Mouse (Mus musculus) midbrain, embryonic 11.5 days (tissue): Measurements from ENCODE around the gene Atp6v1e1. TPM values are rescaled to one million over a fixed set of nuclear protein-coding genes. Genes with fewer than 3 reads are reported as not detected.

Source experiments
- ATAC-seq: fragments of 200-750 bp; cut with Nextera tagmentation; 2 replicates; pipeline ENCODE4 v1.8.0; 2017; ENCODE audit warnings: moderate TSS enrichment, moderate library complexity; ENCODE audit not compliant: low FRiP score
- DNase-seq: peaks from one replicate; pipeline ENCODE4 v3.0.0; 2015; ENCODE audit warnings: low spot score; ENCODE audit errors: missing footprints
- H3K27ac ChIP-seq: fragments of 300-500 bp; sonication (generic); 2 replicates; pipeline ENCODE4 v1.5.1; 2014; ENCODE audit warnings: low read depth, low read length
- H3K27me3 ChIP-seq: fragments of 300-500 bp; sonication (generic); 2 replicates; pipeline ENCODE4 v1.6.1; 2014; ENCODE audit warnings: mild to moderate bottlenecking, low read length, moderate library complexity, mixed read lengths; ENCODE audit not compliant: control insufficient read depth, insufficient read depth
- H3K36me3 ChIP-seq: fragments of 300-500 bp; sonication (generic); 2 replicates; pipeline ENCODE4 v1.6.1; 2014; ENCODE audit warnings: mild to moderate bottlenecking, low read length, moderate library complexity, mixed read lengths; ENCODE audit not compliant: control insufficient read depth, insufficient read depth
- H3K4me1 ChIP-seq: fragments of 300-500 bp; sonication (generic); 2 replicates; pipeline ENCODE4 v1.6.1; 2014; ENCODE audit warnings: low read length; ENCODE audit not compliant: control insufficient read depth, insufficient read depth
- H3K4me2 ChIP-seq: fragments of 300-500 bp; sonication (generic); 2 replicates; pipeline ENCODE4 v1.6.1; 2014; ENCODE audit warnings: mild to moderate bottlenecking, moderate library complexity
- H3K4me3 ChIP-seq: fragments of 300-500 bp; sonication (generic); 2 replicates; pipeline ENCODE4 v1.5.1; 2014; ENCODE audit warnings: low read depth, low read length
- H3K9ac ChIP-seq: fragments of 300-500 bp; sonication (generic); 2 replicates; pipeline ENCODE4 v1.6.1; 2014; ENCODE audit warnings: low read length
- H3K9me3 ChIP-seq: fragments of 300-500 bp; sonication (generic); 2 replicates; pipeline ENCODE4 v1.6.1; 2016; ENCODE audit warnings: low read length; ENCODE audit not compliant: control insufficient read depth
- WGBS: fragments of 180-500 bp; shearing (Covaris S2); extraction: QIAGEN DNeasy Blood & Tissue Kit; methylation state at CpG from one replicate; pipeline ENCODE4 v1.1.7; 2014; 5-methylcytosine and 5-hydroxymethylcytosine counted together
- microRNA-seq: library from miRNA; unstranded; fragments of <30 nt; microRNA quantifications from one replicate; pipeline ENCODE4, GENCODE M21; 2017
- polyA plus RNA-seq: library from polyadenylated mRNA; unstranded; fragments of >200 nt; fragmentation: Nextera tagmentation; extraction: Ambion mirVana; gene quantifications from 2 replicates; pipeline ENCODE4 v1.2.1, GENCODE M21; 2014

Gene Atp6v1e1
- polyA plus RNA-seq, 1 experiment from 2014 or later: 162 TPM

GRCm38 (mm10) chr6:120769972-120770371 is 52.6 kb downstream of the Atp6v1e1 start:
- no peak for ATAC-seq
- 81% methylated on average over 1 of the region's 1 CpGs for WGBS
- peaks cover 5% of the 10 kb centered on the region; the same call in 1 of the 2 replicates for H3K36me3 ChIP-seq

GRCm38 (mm10) chr6:120761151-120761550 is 61.4 kb downstream of the Atp6v1e1 start:
- H3K9me3 ChIP-seq: no peaks in the 10 kb centered on the region
- H3K4me3 ChIP-seq: no peak overlapping the region
- H3K27me3 ChIP-seq: no peaks in the 10 kb centered on the region
- H3K9ac ChIP-seq: no peak overlapping the region
- 86% methylated on average over 2 of the region's 2 CpGs for WGBS
- ATAC-seq: no peak
- H3K27ac ChIP-seq: no peak overlapping the region
- H3K4me1 ChIP-seq: no peaks in the 10 kb centered on the region
- H3K36me3 ChIP-seq: peaks cover 31% of the 10 kb centered on the region
- H3K4me2 ChIP-seq: no peak overlapping the region
- DNase-seq: no peak

More at GRCm38 (mm10) chr6:120769972-120770371, 52.6 kb downstream of the Atp6v1e1 start:
- H3K9me3 ChIP-seq: no peaks in the 10 kb centered on the region
- H3K4me2 ChIP-seq: no peak overlapping the region
- H3K27ac ChIP-seq: no peak overlapping the region
- H3K4me3 ChIP-seq: no peak overlapping the region
- H3K27me3 ChIP-seq: no peaks in the 10 kb centered on the region
- DNase-seq: no peak
- no peak overlapping the region for H3K9ac ChIP-seq
- peaks cover 16% of the 10 kb centered on the region for H3K4me1 ChIP-seq

GRCm38 (mm10) chr6:120746416-120746815 is 76.2 kb downstream of the Atp6v1e1 start:
- Histone ChIP-seq H3K27me3 (no peaks in the 10 kb centered on the region), H3K9me3 (no peaks in the 10 kb centered on the region), H3K4me3 (no peak overlapping the region), H3K36me3 (peaks cover 3% of the 10 kb centered on the region), H3K27ac (no peak overlapping the region), H3K4me1 (no peaks in the 10 kb centered on the region), H3K9ac (no peak overlapping the region), H3K4me2 (no peak overlapping the region)
- WGBS: 90% methylated on average over 2 of the region's 2 CpGs
- DNase-seq: no peak
- no peak for ATAC-seq

Small RNA genes lying within 50 kb of the gene (microRNA-seq; reads per million reads assigned to microRNA genes)
- not detected for gene Gm25193

Other genes starting within 250 kb of the Atp6v1e1 start
- gene Cecr2, start 156.4 kb downstream of the Atp6v1e1 start, polyA plus RNA-seq: 20.6 and 20.9 TPM in 2 replicates
- gene Slc25a18, start 49.2 kb downstream of the Atp6v1e1 start, polyA plus RNA-seq: 0.90 and 1.4 TPM in 2 replicates
- 40.9 and 45.6 TPM in 2 replicates for gene Bcl2l13, start 13.4 kb upstream of the Atp6v1e1 start, polyA plus RNA-seq
- 16.3 and 17.6 TPM in 2 replicates for gene Bid, start 94.1 kb upstream of the Atp6v1e1 start, polyA plus RNA-seq